In the genomic region with DNA sequence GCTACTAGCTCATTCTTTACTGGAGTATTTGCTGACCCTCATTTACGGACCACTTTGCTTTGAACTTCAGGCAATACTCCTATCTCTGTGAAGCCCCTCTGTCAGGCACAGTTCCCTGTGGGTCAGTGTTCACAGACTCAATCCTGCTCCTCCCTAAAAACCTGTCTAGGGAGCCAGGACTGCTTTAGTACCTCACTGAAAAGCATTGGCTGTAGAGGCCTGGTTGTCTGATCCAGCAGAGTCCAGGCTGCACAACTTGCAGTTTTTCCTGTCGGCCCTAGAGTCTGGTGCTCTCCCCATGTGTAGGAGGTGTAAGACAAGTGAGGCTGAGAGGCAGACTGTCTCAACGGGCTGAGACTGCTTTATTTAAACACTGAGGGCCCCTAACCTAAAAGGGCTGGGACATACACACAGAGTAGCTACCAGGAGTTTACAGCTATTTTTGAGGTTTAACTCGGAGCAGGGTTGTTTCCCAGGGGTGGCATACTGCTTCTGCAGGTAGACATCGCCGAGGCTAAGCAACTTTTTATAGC, we compare ENCODE assay signal across 9 mouse cellular contexts. TPM values are rescaled to one million over a fixed set of nuclear protein-coding genes. Genes with fewer than 3 reads are reported as not detected.
DNase-seq lines count a peak whose midpoint lies in the region; ATAC-seq and TF ChIP-seq lines count a peak whose summit lies in the region.
"Had no signal": no experiment of that assay in that cellular context is flagged by ENCODE, and none has a peak within 500 bp of the region (broad histone marks: within the 10 kb centered on the region; RNA-seq: fewer than 3 reads in every experiment).

No protein-coding gene starts in this region.

- H3K9me3 ChIP-seq in limb, embryonic 12.5 days: no peaks in the 10 kb centered on the region
- H3K9me3 ChIP-seq in stomach, embryonic 16.5 days (replicated peaks; ENCODE audit: control insufficient read depth, low read length): no peaks in the 10 kb centered on the region

- H3K4me2 ChIP-seq in limb, embryonic 12.5 days: peak overlapping the region; percentile 77
- peak overlapping the region; percentile 92 for H3K4me2 ChIP-seq in stomach, embryonic 16.5 days (ENCODE audit: low read depth, low read length)

- H3K27me3 ChIP-seq in spleen, adult 2 months (ENCODE audit: control insufficient read depth, insufficient read depth, low read length): no peaks in the 10 kb centered on the region
- H3K27me3 ChIP-seq in limb, embryonic 12.5 days: peaks cover 27% of the 10 kb centered on the region
- H3K27me3 ChIP-seq in stomach, embryonic 16.5 days (ENCODE audit: control insufficient read depth, insufficient read depth, low read length): no peaks in the 10 kb centered on the region; the same call in 1 of the 2 replicates

- ATAC-seq in limb, embryonic 12.5 days (ENCODE audit: insufficient number of reproducible peaks, insufficient read depth, low FRiP score, low TSS enrichment, low read depth): no peak
- no peak for ATAC-seq in stomach, embryonic 16.5 days (ENCODE audit: insufficient read depth, low FRiP score)

- DNase-seq in frontal cortex, postnatal 36 days (ENCODE audit: low spot score in 2 of 2): peak; percentile 48 to 56
- DNase-seq in frontal cortex, postnatal 25 days (ENCODE audit: low spot score in 2 of 2): no peak
- no peak for DNase-seq in spleen, adult 2 months (ENCODE audit: low read depth in 1 of 2, low spot score in 2 of 2)
- DNase-seq in spleen, adult 12 weeks (ENCODE audit: low spot score): no peak
- no peak for DNase-seq in Muller cell, postnatal 12 days (ENCODE audit: inconsistent ontology term)
- DNase-seq in adrenal gland, postnatal 14 days: no peak

- TF ChIP-seq POLR2A in spleen, adult 2 months (IDR thresholded peaks at IDR 0.05; ENCODE audit: low read depth, low read length): no peak

- no peaks in the 10 kb centered on the region for H3K36me3 ChIP-seq in spleen, adult 2 months (ENCODE audit: control insufficient read depth, insufficient read depth, low read length)
- no peaks in the 10 kb centered on the region for H3K36me3 ChIP-seq in limb, embryonic 12.5 days
- H3K36me3 ChIP-seq in stomach, embryonic 16.5 days (ENCODE audit: control insufficient read depth, insufficient read depth, low read length): no peaks in the 10 kb centered on the region

- H3K9ac ChIP-seq in limb, embryonic 12.5 days (replicated peaks): peak overlapping the region; percentile 88; the same call in 1 of the 2 replicates
- peak overlapping the region; percentile 77 for H3K9ac ChIP-seq in stomach, embryonic 16.5 days (ENCODE audit: low read length)

- no peak overlapping the region for H3K27ac ChIP-seq in spleen, adult 2 months (ENCODE audit: insufficient read depth, low read length)
- peak overlapping the region; percentile 77; the same call in 1 of the 2 replicates for H3K27ac ChIP-seq in limb, embryonic 12.5 days
- peak overlapping the region; percentile 82 for H3K27ac ChIP-seq in stomach, embryonic 16.5 days (ENCODE audit: low read length)

- WGBS in spleen, adult 2 months: 68% methylated on average over 6 of the region's 6 CpGs
- WGBS in limb, embryonic 12.5 days: 55% methylated on average over 6 of the region's 6 CpGs
- 66% methylated on average over 6 of the region's 6 CpGs for WGBS in stomach, embryonic 16.5 days

- H3K4me1 ChIP-seq in spleen, adult 2 months (ENCODE audit: control insufficient read depth, insufficient read depth, insufficient read length): peaks cover 4% of the 10 kb centered on the region
- H3K4me1 ChIP-seq in limb, embryonic 12.5 days (replicated peaks): peaks cover 27% of the 10 kb centered on the region
- H3K4me1 ChIP-seq in stomach, embryonic 16.5 days (ENCODE audit: control insufficient read depth, insufficient read depth, low read length): peaks cover 35% of the 10 kb centered on the region

- no peak for TF ChIP-seq CTCF in spleen, adult 2 months (IDR thresholded peaks at IDR 0.05; ENCODE audit: extremely low read depth, insufficient read depth, insufficient read length, insufficient replicate concordance)

- peak overlapping the region; percentile 70; the same call in 1 of the 2 replicates for H3K4me3 ChIP-seq in spleen, adult 2 months (ENCODE audit: extremely low read depth, insufficient read depth, insufficient read length)
- H3K4me3 ChIP-seq in limb, embryonic 12.5 days (replicated peaks): peak overlapping the region; percentile 93
- H3K4me3 ChIP-seq in stomach, embryonic 16.5 days (replicated peaks; ENCODE audit: low read length): peak overlapping the region; percentile 98

RNA-seq across cellular contexts. Expression of gene Samd10, which starts 1.3 kb away (rescaled TPM):
- 15.0 and 22.8 TPM in 2 replicates for polyA plus RNA-seq in spleen, adult 2 months (2012; rRNA removed)
- polyA plus RNA-seq in limb, embryonic 12.5 days (2016; fragmentation: Nextera tagmentation; extraction: Ambion mirVana): 11.6 and 13.0 TPM in 2 replicates
- 25.7 and 26.7 TPM in 2 replicates for polyA plus RNA-seq in stomach, embryonic 16.5 days (2015; fragmentation: Nextera tagmentation; extraction: Ambion mirVana)
- 8.5 and 11.8 TPM in 2 replicates for total RNA-seq in adrenal gland, postnatal 14 days (2021)

RNA-seq across cellular contexts. Expression of gene Zfp512b, which starts 7.7 kb away (rescaled TPM):
- 32.3 and 42.2 TPM in 2 replicates for polyA plus RNA-seq in spleen, adult 2 months (2012; rRNA removed)
- polyA plus RNA-seq in limb, embryonic 12.5 days (2016; fragmentation: Nextera tagmentation; extraction: Ambion mirVana): 63.5 and 69.0 TPM in 2 replicates
- 32.6 and 33.8 TPM in 2 replicates for polyA plus RNA-seq in stomach, embryonic 16.5 days (2015; fragmentation: Nextera tagmentation; extraction: Ambion mirVana)
- total RNA-seq in adrenal gland, postnatal 14 days (2021): 57.3 and 67.7 TPM in 2 replicates

RNA-seq across cellular contexts. Expression of gene Prpf6, which starts 8.6 kb away (rescaled TPM):
- polyA plus RNA-seq in spleen, adult 2 months (2012; rRNA removed): 11.6 and 11.8 TPM in 2 replicates
- polyA plus RNA-seq in limb, embryonic 12.5 days (2016; fragmentation: Nextera tagmentation; extraction: Ambion mirVana): 78.0 and 79.3 TPM in 2 replicates
- polyA plus RNA-seq in stomach, embryonic 16.5 days (2015; fragmentation: Nextera tagmentation; extraction: Ambion mirVana): 58.9 and 59.1 TPM in 2 replicates
- 59.4 and 60.0 TPM in 2 replicates for total RNA-seq in adrenal gland, postnatal 14 days (2021)

RNA-seq across cellular contexts. Expression of gene Uckl1, which starts 15.6 kb away (rescaled TPM):
- 170 and 197 TPM in 2 replicates for polyA plus RNA-seq in spleen, adult 2 months (2012; rRNA removed)
- 37.9 and 47.6 TPM in 2 replicates for polyA plus RNA-seq in limb, embryonic 12.5 days (2016; fragmentation: Nextera tagmentation; extraction: Ambion mirVana)
- 70.9 and 83.3 TPM in 2 replicates for polyA plus RNA-seq in stomach, embryonic 16.5 days (2015; fragmentation: Nextera tagmentation; extraction: Ambion mirVana)
- 68.8 and 77.5 TPM in 2 replicates for total RNA-seq in adrenal gland, postnatal 14 days (2021)

RNA-seq across cellular contexts. Expression of gene Gm29797, which starts 56.5 kb away (rescaled TPM):
- polyA plus RNA-seq in spleen, adult 2 months (2012; rRNA removed): 0.26 TPM in 1 of 2 replicates, not detected in the other
- polyA plus RNA-seq in limb, embryonic 12.5 days (2016; fragmentation: Nextera tagmentation; extraction: Ambion mirVana): 0.29 and 0.58 TPM in 2 replicates
- 0.31 TPM in 1 of 2 replicates, not detected in the other for polyA plus RNA-seq in stomach, embryonic 16.5 days (2015; fragmentation: Nextera tagmentation; extraction: Ambion mirVana)
- not detected in 2 replicates for total RNA-seq in adrenal gland, postnatal 14 days (2021)
- total RNA-seq: hematopoietic stem cell, adult 5-6 weeks had no signal

Comparison
In these comparisons a context has a peak if more than half of its experiments do, and no peak if none do; other contexts are left out.
1. DNase-seq: peak in frontal cortex, postnatal 36 days (2 of 2); none in frontal cortex, postnatal 25 days (0 of 2), spleen, adult 2 months (0 of 2), spleen, adult 12 weeks (single experiment), Muller cell, postnatal 12 days (single experiment) and adrenal gland, postnatal 14 days (single experiment).
2. Peak in every context shown above with its lines, with median percentiles within 50 percentile points of each other: H3K4me3 ChIP-seq.